Mouse (Mus musculus): ENCODE data around the gene Nfatc2.

Nfatc2 gene

GRCm38 (mm10) chr2:168438981-168439452 is 162.4 kb downstream of the Nfatc2 start:
- no peak for DNase-seq (ENCODE audit: low spot score)

DNA sequence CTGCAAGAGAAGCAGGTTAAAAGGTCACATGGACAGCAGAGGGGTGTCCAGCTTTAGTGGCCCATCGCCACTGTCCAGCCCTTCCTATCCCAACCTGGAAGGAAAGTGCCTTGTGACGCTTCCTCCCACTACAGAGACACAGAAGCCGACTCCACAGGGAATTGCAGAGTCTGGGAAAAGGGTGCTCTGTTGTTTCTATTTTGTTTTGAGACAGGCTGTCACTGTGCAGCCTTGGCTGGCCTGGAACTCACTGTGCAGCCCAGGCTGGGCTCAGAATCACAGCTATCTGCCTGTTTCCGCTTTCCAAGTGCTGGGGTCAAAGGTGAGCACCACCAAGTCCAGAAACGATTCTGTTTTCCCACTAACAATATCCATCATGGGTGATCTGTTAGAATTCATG is 167.3 kb downstream of the Nfatc2 start:
- DNase-seq (ENCODE audit: low spot score): no peak

DNA sequence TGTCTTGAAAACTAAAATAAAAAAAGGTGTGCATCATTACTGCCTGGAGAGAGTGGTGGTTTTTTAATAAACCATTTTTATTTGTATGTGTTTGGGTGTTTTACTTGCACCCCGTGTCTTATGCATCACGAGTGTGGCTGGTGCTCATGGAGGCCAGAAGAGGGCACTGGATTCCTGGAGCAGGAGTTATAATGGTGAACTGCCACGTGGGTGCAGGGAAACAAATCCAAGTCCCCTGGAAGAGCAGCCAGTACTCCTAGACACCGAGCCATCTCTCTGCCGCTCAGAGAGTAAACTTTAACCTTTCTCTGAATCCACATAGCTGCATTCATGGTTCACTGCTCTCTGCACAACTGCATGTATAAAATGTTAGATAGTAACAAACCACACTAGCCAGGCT is 168.1 kb downstream of the Nfatc2 start:
- DNase-seq (ENCODE audit: low spot score): no peak

- no peak for DNase-seq (ENCODE audit: low spot score)
Measured at GRCm38 (mm10) chr2:168432394-168432793, 169.1 kb downstream of the Nfatc2 start.

DNA sequence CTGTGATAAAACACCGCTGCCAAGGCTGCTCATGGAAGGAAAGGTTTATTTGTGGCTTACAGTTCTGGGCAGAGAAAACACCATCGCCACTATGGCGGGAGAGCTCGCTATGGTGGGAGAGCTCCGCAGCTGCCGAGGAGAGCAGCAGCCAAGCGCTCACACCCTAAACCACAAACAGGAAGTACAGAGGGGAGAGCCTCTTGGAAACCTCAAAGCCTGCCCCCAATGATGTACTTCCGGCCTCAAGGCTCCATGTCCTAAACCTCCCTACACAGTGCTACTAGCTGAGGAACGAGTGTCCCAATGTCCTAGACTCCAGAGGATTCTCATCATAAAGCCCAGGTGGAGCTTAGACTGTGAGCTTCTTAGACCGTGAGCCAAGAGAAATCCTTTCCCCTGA is 171.9 kb downstream of the Nfatc2 start:
- DNase-seq (ENCODE audit: low spot score): no peak

GRCm38 (mm10) chr2:168428375-168428901 is 173.0 kb downstream of the Nfatc2 start:
- no peak for DNase-seq (ENCODE audit: low spot score)
